Mouse (Mus musculus) heart, embryonic 14.5 days (tissue): ENCODE data around the gene Ttll3. TPM values are rescaled to one million over a fixed set of nuclear protein-coding genes. Genes with fewer than 3 reads are reported as not detected.
A peak's percentile ranks its signal among the peaks of the same experiment; 100 is the strongest.

Experiments
- ATAC-seq: fragments of 200-750 bp; cut with Nextera tagmentation; 2 replicates; pipeline ENCODE4 v1.8.0; 2017; ENCODE audit warnings: low read depth, moderate TSS enrichment; ENCODE audit not compliant: insufficient number of reproducible peaks, insufficient read depth, low FRiP score
- H3K27ac ChIP-seq, 2 experiments: fragments of 200-500 bp in 1 of 2; fragments of 300-500 bp in 1 of 2; sonication (generic) in 1 of 2; replicated peaks in 1 of 2; 2 replicates each; pipeline ENCODE4 v1.5.1; 2012 to 2014; ENCODE audit warnings: low read depth in 2 of 2, low read length in 2 of 2, control low read depth in 1 of 2, mild to moderate bottlenecking in 1 of 2, mixed read lengths in 1 of 2; ENCODE audit not compliant: control insufficient read depth in 1 of 2, insufficient read depth in 1 of 2
- H3K27me3 ChIP-seq: fragments of 300-500 bp; sonication (generic); 2 replicates; pipeline ENCODE4 v1.6.1; 2014; ENCODE audit warnings: mild to moderate bottlenecking, low read length, control low read depth; ENCODE audit not compliant: control insufficient read depth, insufficient read depth
- H3K36me3 ChIP-seq: fragments of 300-500 bp; sonication (generic); 2 replicates; pipeline ENCODE4 v1.6.1; 2014; ENCODE audit warnings: mild to moderate bottlenecking, control low read depth, low read length, mixed read lengths; ENCODE audit not compliant: control insufficient read depth, insufficient read depth
- H3K4me1 ChIP-seq, 2 experiments: fragments of 200-500 bp in 1 of 2; fragments of 300-500 bp in 1 of 2; sonication (generic) in 1 of 2; 2 replicates each; pipeline ENCODE4 v1.6.1; 2012 to 2014; ENCODE audit warnings: low read length in 2 of 2, control low read depth in 1 of 2, mixed read lengths in 1 of 2; ENCODE audit not compliant: control insufficient read depth in 2 of 2, insufficient read depth in 2 of 2
- H3K4me2 ChIP-seq: fragments of 300-500 bp; sonication (generic); 2 replicates; pipeline ENCODE4 v1.6.1; 2014; ENCODE audit warnings: mild to moderate bottlenecking, low read length
- H3K4me3 ChIP-seq, 2 experiments: fragments of 200-500 bp in 1 of 2; fragments of 300-500 bp in 1 of 2; sonication (generic) in 1 of 2; 2 replicates each; pipeline ENCODE4 v1.5.1; 2012 to 2014; ENCODE audit warnings: low read length in 2 of 2, mild to moderate bottlenecking in 2 of 2, control low read depth in 1 of 2, low read depth in 1 of 2, moderate library complexity in 1 of 2; ENCODE audit not compliant: control insufficient read depth in 1 of 2, insufficient read depth in 1 of 2
- H3K9ac ChIP-seq: fragments of 300-500 bp; sonication (generic); 2 replicates; pipeline ENCODE4 v1.6.1; 2014; ENCODE audit warnings: mild to moderate bottlenecking, low read length
- H3K9me3 ChIP-seq: fragments of 300-500 bp; sonication (generic); 2 replicates; pipeline ENCODE4 v1.6.1; 2016; ENCODE audit warnings: low read length, control low read depth; ENCODE audit not compliant: control insufficient read depth
- WGBS: fragments of 180-500 bp; shearing (Covaris S2); extraction: QIAGEN DNeasy Blood & Tissue Kit; methylation state at CpG from one replicate; pipeline ENCODE4 v1.1.7; 2014; 5-methylcytosine and 5-hydroxymethylcytosine counted together
- polyA plus RNA-seq: library from polyadenylated mRNA; unstranded; fragments of >200 nt; fragmentation: Nextera tagmentation; extraction: Ambion mirVana; gene quantifications from 2 replicates; pipeline ENCODE4 v1.2.1, GENCODE M21; 2014

Ttll3 gene
- polyA plus RNA-seq, 1 experiment from 2014 or later: 1.4 TPM

DNA sequence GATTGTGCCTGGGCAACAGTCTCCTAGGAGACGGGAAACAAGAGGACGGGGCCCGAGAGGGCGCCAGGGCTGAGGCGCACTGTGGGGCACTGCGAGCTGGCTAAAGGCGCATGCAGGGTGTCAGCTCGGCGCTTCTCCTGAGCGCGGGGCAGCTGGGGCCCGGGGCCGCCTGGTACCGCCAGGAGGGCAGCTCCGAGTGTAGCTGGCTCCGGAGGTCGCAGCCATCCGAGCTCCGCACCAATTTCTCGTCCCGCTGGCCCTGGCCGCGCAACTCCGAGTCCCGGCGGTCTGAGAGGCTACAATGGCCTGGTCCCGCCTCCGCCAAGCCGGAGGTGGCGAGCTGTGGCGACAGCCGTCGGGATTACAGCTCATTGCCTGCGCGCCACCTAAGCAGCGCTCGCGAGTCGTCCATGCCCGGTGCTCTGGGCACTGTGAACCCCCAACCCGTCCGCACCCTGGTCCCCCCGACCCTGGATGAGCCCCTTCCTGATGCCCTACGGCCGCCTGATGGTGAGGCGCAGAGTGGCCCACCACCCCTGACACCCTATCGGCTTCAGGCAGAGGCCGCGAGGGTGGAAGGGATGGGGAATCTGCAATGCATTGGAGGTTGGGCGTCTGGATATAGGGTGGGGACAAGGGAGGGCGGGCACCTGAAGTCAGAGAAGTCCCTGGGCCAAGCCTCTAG, 3.5 kb downstream of the Ttll3 start:
- Histone ChIP-seq H3K9me3 (no peaks in the 10 kb centered on the region), H3K36me3 (peaks cover 38% of the 10 kb centered on the region), H3K9ac (peak overlapping the region; percentile 72), H3K27ac (no peak overlapping the region), H3K4me2 (peak overlapping the region; percentile 81), H3K27me3 (no peaks in the 10 kb centered on the region), H3K4me3 (peak overlapping the region; percentile 39 to 49), H3K4me1 (peaks cover 4 to 12% of the 10 kb centered on the region in 2 experiments)
- 1% methylated on average over 47 of the region's 51 CpGs for WGBS
- peak; percentile 60; the same call in 1 of the 2 replicates for ATAC-seq

- WGBS: 80% methylated on average over 6 of the region's 6 CpGs
- H3K4me1 ChIP-seq: peaks cover 4 to 12% of the 10 kb centered on the region in 2 experiments
- ATAC-seq: no peak
These were observed 4.9 kb downstream of the Ttll3 start for GRCm38 (mm10) chr6:113393951-113394350.

GRCm38 (mm10) chr6:113394811-113395210, 5.8 kb downstream of the Ttll3 start:
- Histone ChIP-seq H3K27ac (no peak overlapping the region), H3K36me3 (peaks cover 20% of the 10 kb centered on the region), H3K27me3 (no peaks in the 10 kb centered on the region), H3K4me1 (peaks cover 4 to 12% of the 10 kb centered on the region in 2 experiments), H3K9ac (no peak overlapping the region), H3K9me3 (no peaks in the 10 kb centered on the region), H3K4me3 (no peak overlapping the region), H3K4me2 (no peak overlapping the region)
- no peak for ATAC-seq
- WGBS: 90% methylated on average over 11 of the region's 11 CpGs

More at GRCm38 (mm10) chr6:113393951-113394350, 4.9 kb downstream of the Ttll3 start:
- H3K4me2 ChIP-seq: no peak overlapping the region
- no peaks in the 10 kb centered on the region for H3K27me3 ChIP-seq
- H3K9me3 ChIP-seq: no peaks in the 10 kb centered on the region
- H3K9ac ChIP-seq: no peak overlapping the region
- no peak overlapping the region for H3K27ac ChIP-seq
- no peak overlapping the region for H3K4me3 ChIP-seq
- peaks cover 29% of the 10 kb centered on the region for H3K36me3 ChIP-seq

- peaks cover 13% of the 10 kb centered on the region for H3K36me3 ChIP-seq
- H3K27me3 ChIP-seq: no peaks in the 10 kb centered on the region
- H3K4me3 ChIP-seq: no peak overlapping the region
- no peak for ATAC-seq
- no peak overlapping the region for H3K4me2 ChIP-seq
- peaks cover 4 to 12% of the 10 kb centered on the region in 2 experiments for H3K4me1 ChIP-seq
- no peak overlapping the region for H3K27ac ChIP-seq
- 91% methylated on average over 6 of the region's 6 CpGs for WGBS
- no peaks in the 10 kb centered on the region for H3K9me3 ChIP-seq
- no peak overlapping the region for H3K9ac ChIP-seq
These were observed 6.4 kb downstream of the Ttll3 start for GRCm38 (mm10) chr6:113395501-113395900.

DNA sequence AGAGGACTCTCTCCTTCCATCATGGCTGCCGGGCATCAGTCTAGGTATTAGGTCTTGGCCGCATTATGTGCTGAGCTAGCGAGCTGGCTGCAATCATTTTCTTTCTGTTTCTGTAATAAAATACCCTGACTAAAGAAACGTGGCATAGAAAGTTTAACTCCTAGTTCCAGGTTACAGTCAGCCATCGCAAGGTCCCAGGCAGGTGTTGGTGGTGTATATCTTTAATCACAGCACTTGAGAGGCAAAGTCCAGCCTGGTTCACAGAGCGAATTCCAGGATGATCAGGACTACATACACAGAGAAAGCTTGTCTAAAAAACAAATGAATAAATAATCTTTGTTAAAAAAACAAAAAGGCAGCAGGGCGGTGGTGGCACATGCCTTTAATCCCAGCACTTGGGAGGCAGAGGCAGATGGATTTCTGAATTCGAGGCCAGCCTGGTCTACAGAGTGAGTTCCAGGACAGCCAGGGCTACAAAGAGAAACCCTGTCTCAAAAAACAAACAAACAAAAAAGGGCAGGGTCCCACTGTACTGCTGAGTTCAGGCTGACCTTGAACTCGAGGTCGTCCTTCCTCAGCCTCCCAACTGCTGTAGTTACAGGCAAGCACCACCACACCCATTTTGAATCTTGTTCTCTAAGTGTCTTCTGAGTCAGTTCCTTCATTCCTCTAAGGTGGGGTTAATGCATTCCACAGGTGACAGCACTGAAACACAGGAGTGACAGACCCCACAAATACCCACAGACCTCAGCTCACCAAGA, 7.4 kb downstream of the Ttll3 start:
- no peaks in the 10 kb centered on the region for H3K27me3 ChIP-seq
- H3K9me3 ChIP-seq: no peaks in the 10 kb centered on the region
- peaks cover 4 to 12% of the 10 kb centered on the region in 2 experiments for H3K4me1 ChIP-seq
- no peak overlapping the region for H3K4me2 ChIP-seq
- 87% methylated on average over 10 of the region's 10 CpGs for WGBS
- no peak overlapping the region for H3K4me3 ChIP-seq
- H3K27ac ChIP-seq: no peak overlapping the region
- ATAC-seq: no peak
- H3K9ac ChIP-seq: no peak overlapping the region
- H3K36me3 ChIP-seq: peaks cover 7% of the 10 kb centered on the region; the same call in 1 of the 2 replicates

DNA sequence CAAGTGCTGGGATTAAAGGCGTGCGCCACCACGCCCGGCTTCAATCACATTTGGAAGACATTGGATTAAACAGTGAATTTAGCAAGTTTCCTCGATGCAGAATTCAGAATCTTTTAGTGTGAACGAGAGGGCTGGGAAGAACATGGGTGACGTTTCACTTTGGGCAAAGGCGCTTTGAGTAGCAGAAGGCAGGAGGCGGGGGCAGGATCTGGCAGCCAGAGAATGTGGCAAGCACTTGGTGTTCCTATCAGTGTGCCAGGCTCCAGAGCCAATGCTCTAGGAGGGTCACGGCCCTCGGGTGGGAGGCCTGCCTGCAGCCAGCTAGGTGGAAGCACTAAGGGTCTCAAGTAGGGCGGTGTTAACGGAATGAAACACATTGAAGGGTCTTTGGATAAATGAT, 13.0 kb downstream of the Ttll3 start:
- no peak for ATAC-seq
- no peaks in the 10 kb centered on the region for H3K9me3 ChIP-seq
- no peak overlapping the region for H3K4me2 ChIP-seq
- H3K4me3 ChIP-seq: no peak overlapping the region
- no peak overlapping the region for H3K27ac ChIP-seq
- no peaks in the 10 kb centered on the region for H3K4me1 ChIP-seq
- H3K27me3 ChIP-seq: no peaks in the 10 kb centered on the region
- no peak overlapping the region for H3K9ac ChIP-seq
- H3K36me3 ChIP-seq: 0 out of 2 replicates have a peak, but pooled peaks cover 9% of the 10 kb centered on the region
- 85% methylated on average over 13 of the region's 13 CpGs for WGBS

DNA sequence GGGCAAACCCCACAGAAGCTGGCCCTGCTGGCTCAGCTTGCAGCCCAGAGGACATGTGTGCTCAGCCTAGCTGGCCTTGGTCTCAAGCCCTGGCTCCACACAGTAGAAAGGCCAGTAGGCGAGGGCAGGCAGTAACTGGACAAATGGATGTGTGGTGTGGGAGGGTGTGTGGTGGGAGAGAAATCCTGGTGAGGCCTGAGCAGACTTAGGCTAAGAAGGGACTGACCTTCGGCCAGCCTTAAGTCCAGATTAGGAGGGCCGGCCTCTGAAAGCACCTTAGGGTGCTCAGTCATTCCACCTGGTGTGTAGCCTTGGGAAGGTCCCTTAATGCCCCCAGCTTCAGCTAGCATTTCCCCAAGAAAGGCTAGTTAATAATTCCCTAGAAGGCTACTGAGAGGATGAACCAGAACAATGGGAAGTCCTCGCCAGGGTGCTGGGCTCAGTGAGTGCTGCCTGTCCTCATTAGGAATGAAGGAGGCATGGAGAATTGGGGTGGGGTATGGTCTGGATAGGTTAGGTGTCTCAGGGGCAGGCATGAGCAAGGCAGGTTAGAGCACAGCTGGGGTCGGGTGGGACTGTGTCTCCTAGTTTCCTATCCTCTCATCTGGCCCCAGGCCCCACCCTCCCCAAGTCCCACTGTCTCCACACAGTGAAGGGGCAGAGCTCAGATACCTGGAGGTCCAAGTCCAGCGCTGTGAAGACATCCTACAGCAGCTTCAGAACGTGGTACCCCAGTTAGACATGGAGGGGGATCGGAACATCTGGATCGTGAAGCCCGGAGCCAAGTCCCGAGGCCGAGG, 15.8 kb downstream of the Ttll3 start:
- Histone ChIP-seq H3K9me3 (no peaks in the 10 kb centered on the region), H3K9ac (no peak overlapping the region), H3K4me3 (no peak overlapping the region), H3K27ac (no peak overlapping the region), H3K4me1 (no peaks in the 10 kb centered on the region), H3K36me3 (peaks cover 17% of the 10 kb centered on the region; the same call in 1 of the 2 replicates), H3K27me3 (no peaks in the 10 kb centered on the region), H3K4me2 (no peak overlapping the region)
- no peak for ATAC-seq
- WGBS: 68% methylated on average over 12 of the region's 12 CpGs
